Mouse (Mus musculus) cerebellum, postnatal 36 days (tissue): ENCODE measurements around the gene Bex3.

Experiments used
- DNase-seq, 2 experiments: peaks; one replicate each; pipeline ENCODE4 v3.0.0; 2021 to 2022; ENCODE audit warnings: mixed read lengths in 2 of 2

The Bex3 gene

DNA sequence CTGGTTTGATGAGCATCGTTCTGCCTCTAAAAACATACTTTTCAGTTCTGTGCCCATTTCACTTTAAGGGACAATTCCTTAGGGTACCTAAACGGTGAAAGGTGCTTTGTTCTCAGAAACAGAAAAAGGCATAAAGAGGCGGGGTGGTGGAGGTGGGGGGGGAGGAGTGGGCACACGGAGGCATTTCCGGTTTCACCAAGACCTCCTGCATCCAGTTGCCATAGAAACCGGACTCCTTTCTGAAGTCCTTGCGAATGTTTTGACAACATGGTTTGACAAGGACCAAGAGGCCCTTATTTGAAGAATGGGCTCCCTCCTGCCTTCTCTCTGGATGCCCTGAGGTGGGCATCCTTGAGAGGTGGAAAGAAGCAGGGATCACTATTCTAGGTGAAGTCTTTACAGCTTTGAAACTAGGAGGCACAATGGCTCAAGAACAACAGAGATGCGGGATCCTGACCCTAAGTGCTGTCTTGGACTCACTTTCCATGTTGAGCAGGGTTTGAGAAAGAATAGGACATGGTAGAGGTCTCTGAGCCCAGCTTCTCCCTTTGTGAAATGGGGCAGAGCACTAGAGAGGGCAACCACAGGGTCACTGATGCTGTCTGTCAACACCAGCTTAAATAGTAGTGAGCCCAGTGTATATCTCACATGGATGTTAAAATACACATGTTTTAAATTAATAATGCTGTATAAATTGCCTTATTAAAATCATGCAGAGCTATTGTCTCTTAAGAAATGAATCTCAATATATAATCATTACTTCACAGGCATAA lies 43.9 kb downstream of the Bex3 start:
- DNase-seq = no peak

DNA sequence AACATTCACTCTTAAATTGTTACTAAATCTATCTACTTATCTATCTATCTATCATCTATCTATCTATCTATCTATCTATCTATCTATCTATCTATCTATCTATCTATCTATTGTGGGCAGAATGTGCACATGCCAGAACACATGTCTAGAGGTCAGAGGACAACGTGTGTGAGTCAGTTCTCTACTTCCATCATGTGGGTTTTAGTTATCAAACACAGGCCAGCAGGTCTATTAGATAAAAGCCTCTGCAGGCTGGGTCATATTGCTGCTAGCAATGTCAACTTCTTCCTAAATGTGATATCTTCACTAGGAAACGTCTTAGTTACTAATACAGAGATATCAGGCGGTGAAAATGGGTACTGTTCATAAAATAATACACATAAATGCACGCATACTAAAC lies 49.9 kb downstream of the Bex3 start:
- no peak for DNase-seq
